Mouse (Mus musculus): ENCODE data around the gene Jph2.
"Not testable (repeated sequence)": the region's sequence is repeated elsewhere in the genome, so short reads cannot be mapped to it uniquely, and the experiment has no call there.

The Jph2 gene

GRCm38 (mm10) chr2:163411840-163412239 is 14.0 kb upstream of the Jph2 start:
- ATAC-seq (ENCODE audit: low TSS enrichment), result no peak; the same call in 1 of the 2 replicates

DNA sequence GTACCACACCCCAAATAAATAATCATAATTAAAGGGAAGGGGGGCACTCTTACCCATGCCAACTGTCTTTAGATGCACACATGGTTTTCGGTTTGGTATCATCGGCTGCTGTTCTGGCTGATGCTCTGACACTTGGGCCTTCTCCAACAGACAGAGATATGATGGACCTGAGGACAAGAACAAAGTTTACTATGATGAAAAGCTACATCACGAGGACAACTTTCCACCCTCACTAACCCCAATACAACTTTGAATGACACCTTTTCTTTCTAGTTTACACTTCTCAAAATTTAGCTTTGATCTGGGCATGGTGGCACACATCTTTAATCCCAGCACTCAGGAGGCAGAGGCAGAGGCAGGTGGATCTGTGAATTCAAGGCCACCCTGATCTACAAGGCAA is 13.6 kb upstream of the Jph2 start:
- not testable (repeated sequence) for ATAC-seq (ENCODE audit: low TSS enrichment)

GRCm38 (mm10) chr2:163410211-163410610 is 12.4 kb upstream of the Jph2 start:
- no peak for ATAC-seq (ENCODE audit: low TSS enrichment)

- no peak for ATAC-seq (ENCODE audit: low TSS enrichment)
These were observed 6.4 kb upstream of the Jph2 start for GRCm38 (mm10) chr2:163404037-163404815.

- ATAC-seq (ENCODE audit: low TSS enrichment), result peak; percentile 67
These were observed 3.4 kb upstream of the Jph2 start for GRCm38 (mm10) chr2:163401221-163401620.

GRCm38 (mm10) chr2:163399222-163399621 is 1.4 kb upstream of the Jph2 start:
- no peak for ATAC-seq (ENCODE audit: low TSS enrichment)

DNA sequence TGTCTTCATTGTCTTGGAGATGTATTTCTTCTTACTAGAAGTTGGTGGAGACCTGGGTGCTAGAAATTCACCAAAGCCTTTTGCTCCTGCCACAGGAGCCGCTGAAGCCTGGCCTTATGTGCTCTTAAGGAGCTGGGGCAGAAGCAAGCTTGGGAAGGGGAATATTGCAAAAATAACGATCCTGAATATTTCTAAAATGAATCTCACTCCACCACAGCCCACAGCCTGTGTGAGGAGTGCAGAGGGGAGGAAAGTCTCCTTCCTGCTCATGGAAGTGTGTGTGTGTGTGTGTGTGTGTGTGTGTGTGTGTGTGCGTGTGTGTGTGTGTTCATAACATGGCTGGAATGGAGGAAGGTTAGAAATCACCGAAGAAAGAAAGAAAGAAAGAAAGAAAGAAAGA is 977 bp upstream of the Jph2 start:
- ATAC-seq (ENCODE audit: low TSS enrichment), result no peak

- ATAC-seq (ENCODE audit: low TSS enrichment), result no peak
These were observed 722 bp downstream of the Jph2 start for GRCm38 (mm10) chr2:163397071-163397470.

DNA sequence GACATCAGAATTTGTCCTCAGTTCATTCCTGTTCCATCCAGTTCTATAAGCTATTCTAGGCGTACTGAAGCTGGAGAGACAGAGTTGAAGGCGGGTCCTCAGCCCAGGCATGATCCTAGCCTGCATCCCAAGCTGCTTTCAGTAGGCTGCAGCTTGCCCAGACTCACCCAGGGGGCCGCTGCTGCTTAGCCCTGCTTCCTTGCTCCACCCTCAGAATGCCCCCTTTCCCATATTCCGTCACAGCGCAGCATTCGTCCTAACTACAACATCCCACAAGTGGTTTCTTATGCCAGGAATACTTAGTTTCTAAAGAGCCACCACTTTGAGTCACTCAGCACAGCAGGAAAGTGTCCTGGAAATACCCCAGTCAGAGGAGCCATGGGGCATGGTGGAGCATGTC is 2.8 kb downstream of the Jph2 start:
- no peak for ATAC-seq (ENCODE audit: low TSS enrichment)

DNA sequence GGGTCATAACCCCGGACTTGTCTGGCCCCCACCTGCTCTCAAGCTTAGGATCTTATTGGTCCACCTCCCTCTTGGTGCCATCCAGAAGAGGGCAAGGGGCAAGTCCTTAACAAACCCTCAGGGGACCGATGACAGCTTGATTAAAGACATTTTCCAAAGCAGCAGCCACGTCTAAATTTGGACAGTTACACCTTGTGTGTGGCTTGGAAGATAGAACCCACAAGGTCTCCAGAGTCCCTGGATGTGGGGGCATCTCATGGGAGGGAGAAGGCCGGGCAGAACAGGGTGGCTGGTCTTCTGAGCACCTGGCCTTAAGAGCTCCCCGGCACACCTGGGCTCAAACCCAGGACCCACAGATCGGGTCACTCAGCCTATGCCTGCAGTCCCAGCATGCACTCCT is 3.8 kb downstream of the Jph2 start:
- no peak for ATAC-seq (ENCODE audit: low TSS enrichment)

DNA sequence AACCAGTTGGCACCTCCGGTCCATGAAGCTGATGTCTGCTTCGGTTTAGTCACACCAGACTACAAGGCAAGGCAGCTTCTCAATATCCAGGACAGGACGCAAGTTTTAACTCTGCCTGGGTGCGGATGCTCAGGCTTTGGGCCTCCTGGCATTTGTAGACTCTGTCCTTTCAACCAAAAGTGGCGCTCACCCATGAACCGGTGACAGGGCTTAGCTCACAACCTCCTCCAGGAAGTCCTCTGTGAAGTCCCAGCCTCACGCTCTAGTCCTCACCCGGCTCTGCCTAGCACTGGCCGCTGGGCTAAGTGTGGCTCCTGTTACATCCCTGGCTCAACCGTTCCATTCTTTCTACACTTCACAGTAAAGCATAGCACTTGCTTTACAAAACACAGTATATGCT is 4.6 kb downstream of the Jph2 start:
- ATAC-seq (ENCODE audit: low TSS enrichment), result no peak

DNA sequence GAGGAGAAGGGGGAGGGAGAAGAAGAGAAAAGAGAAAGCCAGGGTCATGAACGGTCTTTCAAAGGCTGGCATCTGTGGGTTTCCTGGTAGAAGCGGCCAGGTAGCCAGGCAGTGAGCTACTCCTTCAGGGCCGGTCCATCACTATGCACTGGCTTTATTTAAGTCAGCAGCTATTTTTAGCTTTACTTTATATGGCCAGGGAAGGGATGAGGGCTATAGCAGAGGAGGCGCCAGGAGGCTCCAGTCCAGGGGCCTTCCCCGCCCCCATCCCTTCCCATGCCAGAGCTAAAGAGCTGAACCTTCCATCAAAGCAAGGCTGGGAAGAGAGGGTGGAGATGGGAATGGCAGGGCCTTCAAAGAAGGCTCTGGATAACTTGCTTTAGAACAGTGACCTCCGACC is 5.4 kb downstream of the Jph2 start:
- ATAC-seq (ENCODE audit: low TSS enrichment), result no peak

GRCm38 (mm10) chr2:163386423-163387190 is 11.2 kb downstream of the Jph2 start:
- ATAC-seq (ENCODE audit: low TSS enrichment), result no peak

DNA sequence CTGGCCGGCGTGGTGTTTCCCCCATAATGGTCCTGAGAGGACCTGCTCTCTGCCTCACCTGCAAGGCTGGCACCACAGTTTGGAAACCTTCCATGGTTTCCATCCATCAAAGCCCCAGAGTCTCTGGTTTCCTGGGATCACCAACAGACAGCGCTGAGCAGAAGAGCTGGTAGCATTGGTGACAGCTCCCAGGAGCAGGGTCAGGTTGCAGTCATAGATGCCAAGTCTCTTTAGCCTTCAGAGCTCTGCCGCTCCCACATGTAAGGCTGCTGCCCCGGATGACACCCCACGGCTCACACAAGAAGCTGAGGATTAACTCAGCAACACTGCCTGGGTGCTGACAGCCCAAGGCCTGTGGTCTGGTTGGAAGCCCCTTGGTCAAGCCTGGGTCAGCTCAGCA is 12.7 kb downstream of the Jph2 start:
- ATAC-seq (ENCODE audit: low TSS enrichment), result no peak

- no peak for ATAC-seq (ENCODE audit: low TSS enrichment)
These were observed 16.5 kb downstream of the Jph2 start for GRCm38 (mm10) chr2:163381246-163381645.

DNA sequence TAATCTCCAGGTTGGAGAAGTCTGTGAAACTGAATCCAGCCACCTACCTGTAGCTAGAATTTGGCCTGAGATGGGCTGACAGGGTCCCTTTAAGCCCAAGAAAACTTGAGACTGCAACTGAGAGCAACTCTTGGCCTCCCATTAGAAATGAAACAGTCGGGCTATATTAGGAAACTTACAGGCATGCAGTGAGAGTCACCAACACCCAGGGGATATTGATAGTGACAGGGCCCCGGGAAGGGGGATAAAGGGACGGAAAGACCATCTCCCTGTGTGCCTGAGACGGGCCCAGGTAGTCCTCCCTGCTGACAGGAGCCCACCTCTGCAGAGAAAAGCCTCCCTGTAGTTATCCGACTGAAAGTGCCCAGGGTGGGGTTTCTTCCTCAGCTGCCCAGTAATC is 18.4 kb downstream of the Jph2 start:
- no peak for ATAC-seq (ENCODE audit: low TSS enrichment)

- no peak for ATAC-seq (ENCODE audit: low TSS enrichment)
These were observed 21.7 kb downstream of the Jph2 start for GRCm38 (mm10) chr2:163376082-163376481.

DNA sequence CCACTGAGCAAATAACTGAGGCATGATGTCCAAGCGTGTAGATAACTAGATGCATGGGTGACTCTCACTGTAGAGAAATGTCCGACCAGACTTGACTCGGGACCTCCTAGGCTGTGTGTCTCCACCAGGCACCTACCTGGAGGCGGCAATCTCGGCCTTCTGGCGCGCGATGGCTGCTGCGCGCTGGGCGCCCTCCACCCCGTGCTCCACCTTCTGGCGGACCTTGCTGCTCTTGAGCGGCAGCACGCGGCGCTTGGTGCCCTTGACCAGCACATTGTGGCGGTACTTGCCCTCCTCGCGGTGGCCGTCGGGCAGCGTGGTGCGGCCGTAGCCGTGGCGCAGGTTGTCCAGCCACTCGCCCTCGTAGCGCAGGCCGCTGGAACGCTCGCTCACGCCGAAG is 22.3 kb downstream of the Jph2 start:
- no peak for ATAC-seq (ENCODE audit: low TSS enrichment)

DNA sequence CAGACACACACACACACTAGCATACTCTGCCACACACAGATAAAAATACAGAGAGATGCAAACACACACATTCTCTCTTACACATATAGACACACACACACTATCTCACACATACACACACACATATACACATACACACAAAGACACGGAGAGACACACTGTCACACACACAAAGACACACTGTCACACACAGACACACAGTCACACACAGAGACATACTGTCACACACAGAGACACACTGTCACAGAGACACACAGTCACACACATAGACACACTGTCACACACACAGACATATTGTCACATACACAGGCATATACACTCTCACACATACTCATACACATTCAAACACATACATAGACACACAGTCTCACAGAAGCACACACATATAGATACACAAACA is 25.2 kb downstream of the Jph2 start:
- no peak for ATAC-seq (ENCODE audit: low TSS enrichment)

DNA sequence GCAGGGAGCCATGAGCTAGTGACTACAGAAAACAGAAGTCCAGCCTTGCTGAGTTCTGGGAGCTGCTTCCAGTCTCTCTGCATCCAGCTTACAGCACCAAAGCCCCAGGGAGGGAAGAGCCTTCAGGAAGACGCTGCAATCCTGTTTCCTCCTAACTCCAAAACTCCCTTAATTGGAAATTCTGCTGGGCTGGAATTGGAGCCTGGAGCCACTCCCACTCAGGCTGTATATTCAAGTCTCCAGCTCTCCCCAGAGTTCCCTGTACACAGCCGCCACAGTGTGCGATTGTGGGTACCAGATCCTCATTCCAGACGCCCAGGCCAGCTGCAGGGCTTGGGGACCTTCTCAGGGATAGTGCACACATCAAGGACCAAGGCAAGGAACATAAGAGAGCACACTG is 27.6 kb downstream of the Jph2 start:
- no peak for ATAC-seq (ENCODE audit: low TSS enrichment)

DNA sequence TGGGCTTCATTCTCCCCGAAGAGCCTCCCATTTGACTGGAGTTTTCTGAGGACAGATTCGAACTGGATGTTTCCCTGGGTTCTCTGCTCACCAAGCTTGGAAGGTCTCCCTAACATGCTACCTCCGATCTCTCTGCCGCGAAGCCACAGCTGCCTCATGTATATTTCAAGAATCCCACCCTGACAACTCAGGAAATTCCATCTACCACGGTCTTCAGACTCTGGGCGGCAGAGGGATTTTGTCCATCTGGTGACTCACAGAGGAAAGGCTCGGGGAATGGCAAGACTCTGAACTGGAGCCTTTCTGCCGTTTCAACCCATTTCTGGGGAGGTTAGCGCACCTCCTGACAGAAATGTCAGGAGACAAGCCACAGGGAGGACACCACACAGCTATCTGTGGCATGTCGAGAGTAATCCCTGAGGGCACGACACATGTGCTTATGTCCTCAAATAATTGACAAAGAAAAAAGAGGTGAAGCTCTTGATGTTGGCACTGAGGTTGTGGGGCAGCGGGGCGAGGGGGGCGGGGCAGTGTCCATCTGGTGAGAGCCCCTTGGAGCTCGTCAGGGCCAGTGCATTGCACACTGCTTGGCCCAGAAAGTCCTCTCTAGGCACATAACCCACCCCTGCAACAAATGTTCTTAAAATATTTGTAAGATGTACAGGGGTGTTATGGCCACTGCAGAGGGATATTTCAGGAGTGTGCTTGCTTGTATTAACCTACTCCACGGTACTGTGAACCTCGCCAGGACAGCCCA is 32.8 kb downstream of the Jph2 start:
- no peak for ATAC-seq (ENCODE audit: low TSS enrichment)
